Mouse (Mus musculus) liver, embryonic 14.5 days (tissue): Measurements from ENCODE around the gene Ctse.

ENCODE experiments used
- CTCF ChIP-seq: IDR thresholded peaks from 2 replicates; pipeline ENCODE4 v1.5.1; 2016; ENCODE audit warnings: antibody characterized with exemption, low read depth, control low read depth
- EP300 ChIP-seq: IDR thresholded peaks from 2 replicates; pipeline ENCODE4 v1.6.1; 2016; ENCODE audit warnings: antibody characterized with exemption, low read depth

GRCm38 (mm10) chr1:131624175-131624835, 13.8 kb upstream of the Ctse start:
- TF ChIP-seq CTCF (no peak), EP300 (no peak)
